14 mouse cellular contexts compared by ENCODE assay signal in the genomic region with DNA sequence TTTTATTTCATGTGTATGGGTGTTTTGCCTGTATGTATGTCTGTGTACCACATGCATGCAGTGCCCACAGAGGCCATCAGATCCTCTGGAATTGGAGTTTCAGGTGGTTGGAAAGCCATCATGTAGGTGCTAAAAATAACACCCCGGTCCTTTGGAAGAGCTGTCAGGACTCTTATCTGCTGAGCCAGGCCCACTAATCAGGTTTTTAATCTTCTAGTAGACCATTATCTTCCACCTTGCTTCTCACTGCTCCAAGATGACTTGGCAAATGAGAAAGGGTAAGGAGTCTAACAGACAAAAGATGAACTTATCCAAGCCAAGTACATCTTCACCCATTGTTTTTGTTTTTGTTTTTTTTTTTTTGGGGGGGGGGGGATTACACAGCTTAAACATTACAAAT.
"Had no signal": no experiment of that assay in that cellular context is flagged by ENCODE, and none has a peak within 500 bp of the region (broad histone marks: within the 10 kb centered on the region; RNA-seq: fewer than 3 reads in every experiment).

No protein-coding gene starts in this region.

- H3K27ac ChIP-seq: layer of hippocampus, adult 2 months; limb, embryonic 13.5 days; midbrain, embryonic 13.5 days; neural tube, embryonic 15.5 days had no signal

- H3K4me2 ChIP-seq: limb, embryonic 13.5 days; midbrain, embryonic 13.5 days; neural tube, embryonic 15.5 days had no signal

- H3K9me3 ChIP-seq: limb, embryonic 13.5 days; midbrain, embryonic 13.5 days; neural tube, embryonic 15.5 days had no signal

- ATAC-seq: midbrain, embryonic 13.5 days had no signal

- H3K9ac ChIP-seq: limb, embryonic 13.5 days; midbrain, embryonic 13.5 days; neural tube, embryonic 15.5 days had no signal

- H3K4me3 ChIP-seq: layer of hippocampus, adult 2 months; limb, embryonic 13.5 days; midbrain, embryonic 13.5 days; myocyte; neural tube, embryonic 15.5 days had no signal

- H3K36me3 ChIP-seq: limb, embryonic 13.5 days; midbrain, embryonic 13.5 days; neural tube, embryonic 15.5 days had no signal

- DNase-seq: kidney, adult 11 months; kidney, adult 9 months; kidney, postnatal 10 days; kidney, postnatal 4 days; left cerebral cortex, postnatal 4 days; lung, adult 18-20 months; right cerebral cortex, adult 18-20 months; thymus, adult 2 months; thymus, postnatal 25 days had no signal

- H3K27me3 ChIP-seq: limb, embryonic 13.5 days; midbrain, embryonic 13.5 days; neural tube, embryonic 15.5 days had no signal
